Mouse (Mus musculus) limb, embryonic 14.5 days (tissue): ENCODE data around the gene Nr6a1. TPM values are rescaled to one million over a fixed set of nuclear protein-coding genes. Genes with fewer than 3 reads are reported as not detected.

ENCODE experiments used
- ATAC-seq: fragments of 200-750 bp; cut with Nextera tagmentation; 2 replicates; pipeline ENCODE4 v1.8.0; 2017; ENCODE audit warnings: low read depth, moderate number of reproducible peaks, moderate TSS enrichment; ENCODE audit not compliant: low FRiP score
- DNase-seq: peaks from one replicate; pipeline ENCODE4 v3.0.0-alpha.2; 2015; ENCODE audit warnings: low spot score
- H3K27ac ChIP-seq: fragments of 300-500 bp; sonication (generic); replicated peaks from 2 replicates; pipeline ENCODE4 v1.5.1; 2014; ENCODE audit warnings: low read depth, mild to moderate bottlenecking, low read length, moderate library complexity, mixed read lengths
- H3K27me3 ChIP-seq: fragments of 300-500 bp; sonication (generic); 2 replicates; pipeline ENCODE4 v1.6.1; 2014; ENCODE audit warnings: low read length, mixed read lengths; ENCODE audit not compliant: control insufficient read depth, insufficient read depth
- H3K36me3 ChIP-seq: fragments of 300-500 bp; sonication (generic); 2 replicates; pipeline ENCODE4 v1.6.1; 2014; ENCODE audit warnings: mild to moderate bottlenecking, low read length, moderate library complexity, mixed read lengths; ENCODE audit not compliant: control insufficient read depth, insufficient read depth
- H3K4me1 ChIP-seq: fragments of 300-500 bp; sonication (generic); 2 replicates; pipeline ENCODE4 v1.6.1; 2014; ENCODE audit warnings: antibody characterized with exemption, low read length, mixed read lengths; ENCODE audit not compliant: control insufficient read depth, insufficient read depth
- H3K4me2 ChIP-seq: fragments of 300-500 bp; sonication (generic); replicated peaks from 2 replicates; pipeline ENCODE4 v1.6.1; 2014; ENCODE audit warnings: low read depth, mild to moderate bottlenecking, low read length, moderate library complexity; ENCODE audit not compliant: severe bottlenecking
- H3K4me3 ChIP-seq: fragments of 300-500 bp; sonication (generic); replicated peaks from 2 replicates; pipeline ENCODE4 v1.5.1; 2014; ENCODE audit warnings: low read length
- H3K9ac ChIP-seq: fragments of 300-500 bp; sonication (generic); 2 replicates; pipeline ENCODE4 v1.6.1; 2014; ENCODE audit warnings: mild to moderate bottlenecking, low read depth, low read length, moderate library complexity; ENCODE audit not compliant: severe bottlenecking
- H3K9me3 ChIP-seq: fragments of 300-500 bp; sonication (generic); 2 replicates; pipeline ENCODE4 v1.6.1; 2016; ENCODE audit warnings: low read length; ENCODE audit not compliant: control insufficient read depth
- POLR2A ChIP-seq: fragments of 200-500 bp; IDR thresholded peaks from 2 replicates; pipeline ENCODE4 v1.8.0; 2012; ENCODE audit warnings: inconsistent platforms, mild to moderate bottlenecking, moderate library complexity, borderline replicate concordance; ENCODE audit not compliant: insufficient read depth, insufficient read length; ENCODE audit errors: extremely low read depth
- whole genome bisulfite sequencing: fragments of 180-500 bp; shearing (Covaris S2); extraction: QIAGEN DNeasy Blood & Tissue Kit; methylation state at CpG from one replicate; pipeline ENCODE4 v1.1.7; 2014; 5-methylcytosine and 5-hydroxymethylcytosine counted together
- polyA plus RNA-seq, 2 experiments: library from polyadenylated mRNA; depleted of rRNA in 1 of 2; stranded (reverse) in 1 of 2; unstranded in 1 of 2; fragments of >200 nt; fragmentation: Nextera tagmentation in 1 of 2; extraction: Ambion mirVana in 1 of 2; gene quantifications; 2 replicates each; pipeline versions ENCODE4 v1.2.1 to v1.2.3; 2012 to 2014

Gene Nr6a1
- polyA plus RNA-seq, 2 experiments = 1.2 to 2.4 TPM

- no peaks in the 10 kb centered on the region for H3K36me3 ChIP-seq
- H3K27me3 ChIP-seq = no peaks in the 10 kb centered on the region
- TF ChIP-seq POLR2A = no peak
- ATAC-seq = no peak
- H3K4me3 ChIP-seq = no peak overlapping the region
- WGBS = 77% methylated on average over 5 of the region's 5 CpGs
- no peak overlapping the region for H3K27ac ChIP-seq
- H3K4me2 ChIP-seq = no peak overlapping the region
- H3K9ac ChIP-seq = no peak overlapping the region
- no peak for DNase-seq
- H3K4me1 ChIP-seq = no peaks in the 10 kb centered on the region
- no peaks in the 10 kb centered on the region for H3K9me3 ChIP-seq
These were observed 15.7 kb upstream of the Nr6a1 start for GRCm38 (mm10) chr2:38943161-38943560.

GRCm38 (mm10) chr2:38941898-38942297 is 14.4 kb upstream of the Nr6a1 start:
- DNase-seq (no peak), ATAC-seq (no peak)
- Histone ChIP-seq H3K27me3 (no peaks in the 10 kb centered on the region), H3K36me3 (no peaks in the 10 kb centered on the region), H3K9me3 (no peaks in the 10 kb centered on the region), H3K9ac (no peak overlapping the region), H3K4me2 (no peak overlapping the region), H3K4me1 (no peaks in the 10 kb centered on the region), H3K4me3 (no peak overlapping the region), H3K27ac (no peak overlapping the region)
- 89% methylated on average over 2 of the region's 2 CpGs for WGBS
- no peak for TF ChIP-seq POLR2A

GRCm38 (mm10) chr2:38941426-38941825 is 13.9 kb upstream of the Nr6a1 start:
- Histone ChIP-seq H3K9me3 (no peaks in the 10 kb centered on the region), H3K4me1 (no peaks in the 10 kb centered on the region), H3K4me3 (no peak overlapping the region), H3K27ac (no peak overlapping the region), H3K36me3 (no peaks in the 10 kb centered on the region), H3K9ac (no peak overlapping the region), H3K4me2 (no peak overlapping the region), H3K27me3 (no peaks in the 10 kb centered on the region)
- no peak for DNase-seq
- ATAC-seq = no peak
- WGBS = 84% methylated on average over 14 of the region's 14 CpGs
- no peak for TF ChIP-seq POLR2A

- no peak for TF ChIP-seq POLR2A
- Histone ChIP-seq H3K9me3 (no peaks in the 10 kb centered on the region), H3K36me3 (no peaks in the 10 kb centered on the region), H3K4me1 (peaks cover 12% of the 10 kb centered on the region), H3K4me3 (no peak overlapping the region), H3K4me2 (no peak overlapping the region), H3K9ac (no peak overlapping the region), H3K27me3 (no peaks in the 10 kb centered on the region), H3K27ac (no peak overlapping the region)
- ATAC-seq (no peak), DNase-seq (no peak)
- 63% methylated on average over 2 of the region's 2 CpGs for WGBS
These were observed 11.6 kb upstream of the Nr6a1 start for GRCm38 (mm10) chr2:38939047-38939446.

- WGBS = 89% methylated on average over 1 of the region's 1 CpGs
- DNase-seq = no peak
- no peak for TF ChIP-seq POLR2A
These were observed 10.5 kb upstream of the Nr6a1 start for GRCm38 (mm10) chr2:38938007-38938406.

GRCm38 (mm10) chr2:38937396-38937795 is 9.9 kb upstream of the Nr6a1 start:
- no peak for TF ChIP-seq POLR2A
- Histone ChIP-seq H3K27me3 (no peaks in the 10 kb centered on the region), H3K9ac (no peak overlapping the region), H3K36me3 (no peaks in the 10 kb centered on the region), H3K27ac (no peak overlapping the region), H3K4me3 (no peak overlapping the region), H3K4me1 (peaks cover 16% of the 10 kb centered on the region), H3K4me2 (no peak overlapping the region), H3K9me3 (no peaks in the 10 kb centered on the region)
- ATAC-seq (no peak), DNase-seq (no peak)
- WGBS = 71% methylated on average over 3 of the region's 3 CpGs

More at GRCm38 (mm10) chr2:38938007-38938406, 10.5 kb upstream of the Nr6a1 start:
- Histone ChIP-seq H3K9me3 (no peaks in the 10 kb centered on the region), H3K9ac (no peak overlapping the region), H3K27me3 (no peaks in the 10 kb centered on the region), H3K27ac (no peak overlapping the region), H3K4me3 (no peak overlapping the region), H3K36me3 (no peaks in the 10 kb centered on the region), H3K4me2 (no peak overlapping the region), H3K4me1 (peaks cover 16% of the 10 kb centered on the region)
- no peak for ATAC-seq
